Mouse (Mus musculus) lung, postnatal 25 days (tissue): ENCODE measurements around the gene Tapbpl.

Experiments
- DNase-seq: peaks from one replicate; pipeline ENCODE4 v3.0.0; 2022; ENCODE audit warnings: low spot score

Gene Tapbpl

GRCm38 (mm10) chr6:125196301-125196700 is 35.4 kb downstream of the Tapbpl start:
- DNase-seq: no peak

GRCm38 (mm10) chr6:125195541-125196075 is 36.1 kb downstream of the Tapbpl start:
- DNase-seq: no peak

GRCm38 (mm10) chr6:125193390-125193789 is 38.3 kb downstream of the Tapbpl start:
- no peak for DNase-seq

GRCm38 (mm10) chr6:125192841-125193240 is 38.8 kb downstream of the Tapbpl start:
- no peak for DNase-seq

GRCm38 (mm10) chr6:125192016-125192714 is 39.5 kb downstream of the Tapbpl start:
- peak; percentile 95 for DNase-seq

GRCm38 (mm10) chr6:125191332-125192015 is 40.2 kb downstream of the Tapbpl start, which contains the start of the genes Ncapd2 and Mrpl51:
Gene Ncapd2 (minus strand): TSS chr6:125191701.
Gene Mrpl51 (plus strand): TSS chr6:125191801.
- DNase-seq: peak; percentile 98

- DNase-seq: no peak
Measured at GRCm38 (mm10) chr6:125190816-125191215, 40.8 kb downstream of the Tapbpl start.

GRCm38 (mm10) chr6:125186203-125186602 is 45.5 kb downstream of the Tapbpl start:
- no peak for DNase-seq

- DNase-seq: no peak
Measured at GRCm38 (mm10) chr6:125182133-125182532, 49.5 kb downstream of the Tapbpl start.

- no peak for DNase-seq
Measured at GRCm38 (mm10) chr6:125179601-125180000, 52.1 kb downstream of the Tapbpl start.

GRCm38 (mm10) chr6:125175469-125175868 is 56.2 kb downstream of the Tapbpl start:
- no peak for DNase-seq
